In the genomic region with DNA sequence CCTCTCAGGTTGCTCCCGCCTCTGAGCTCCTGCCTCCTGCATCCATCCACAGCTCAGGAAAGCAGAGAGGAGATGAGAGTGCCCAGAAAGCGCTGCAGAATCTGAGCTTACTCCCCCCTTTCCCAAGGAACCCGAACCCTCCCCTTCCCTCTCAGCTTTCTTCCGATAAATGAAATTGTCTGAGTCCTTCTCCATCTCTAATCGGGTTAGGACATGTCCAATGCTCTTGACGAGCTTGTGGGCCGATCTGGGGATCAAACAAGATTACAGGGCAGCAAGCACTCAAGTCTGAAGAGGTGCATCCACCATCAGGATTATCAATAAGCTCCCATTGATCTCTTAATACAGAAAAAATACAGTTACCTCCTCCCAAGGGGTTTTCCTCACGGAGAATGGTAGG, we compare ENCODE assay signal across 16 mouse cellular contexts.
"Had no signal": no experiment of that assay in that cellular context is flagged by ENCODE, and none has a peak within 500 bp of the region (broad histone marks: within the 10 kb centered on the region; RNA-seq: fewer than 3 reads in every experiment).

No protein-coding gene starts in this region.

- ATAC-seq: hindbrain, postnatal 0 days; intestine, embryonic 16.5 days had no signal

- DNase-seq: gastrocnemius, postnatal 14 days; gastrocnemius, postnatal 36 days; heart, adult 11 months; heart, adult 2 months; heart, postnatal 14 days; heart, postnatal 36 days; kidney, adult 11 months; kidney, adult 2 months; kidney, adult 9 months; kidney, postnatal 14 days; kidney, postnatal 36 days; layer of hippocampus, adult 9-11 months; layer of hippocampus, postnatal 36 days; left cerebral cortex, postnatal 4 days had no signal
